Mouse (Mus musculus): Measurements from ENCODE around the gene Mta1. TPM values are rescaled to one million over a fixed set of nuclear protein-coding genes. Genes with fewer than 3 reads are reported as not detected.

Gene Mta1
- polyA plus RNA-seq, 1 experiment from 2014 or later, result 95.8 TPM

DNA sequence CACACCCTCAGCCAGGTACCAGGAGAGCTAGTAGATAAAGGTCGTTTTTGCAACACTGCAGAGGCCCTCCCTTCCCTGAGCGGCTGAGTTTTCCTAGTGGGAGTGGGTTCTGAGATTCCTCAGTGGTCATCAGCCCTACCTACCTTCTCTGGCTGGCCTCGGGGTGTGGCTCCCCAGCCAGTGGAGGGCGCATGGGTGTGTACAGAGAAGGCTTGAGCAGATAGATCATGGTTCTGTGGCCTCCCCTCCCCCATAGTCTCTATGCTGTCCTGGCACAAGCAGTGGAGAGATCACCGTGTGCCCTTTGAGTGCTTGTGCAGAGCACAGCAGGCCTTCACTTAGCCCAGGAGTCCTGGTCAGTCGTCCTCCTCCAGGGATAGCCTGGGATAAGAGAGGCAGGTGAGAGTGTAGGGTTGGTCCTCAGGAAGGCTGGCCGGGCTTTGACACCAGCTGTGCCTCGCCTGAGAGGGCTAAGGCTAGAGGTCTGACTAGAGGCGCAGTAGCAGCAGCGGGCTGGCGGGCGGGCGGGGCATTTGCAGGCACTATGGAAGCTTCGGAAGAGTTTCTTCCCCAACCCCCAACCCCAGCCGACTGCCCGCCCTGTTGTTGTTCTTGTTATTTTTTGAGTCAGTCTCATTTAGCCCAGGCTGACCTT lies 50.4 kb downstream of the Mta1 start:
- DNase-seq (ENCODE audit: low read depth, low spot score), result no peak
- ChIA-PET CTCF (no interaction called here), POLR2A (no interaction called here)
- in situ Hi-C loops (cut with MboI; ENCODE audit: low pct_unique_long_range_greater_than_20kb), result no loop called here
- no peak for TF ChIP-seq CTCF (IDR thresholded peaks at IDR 0.05)
- ATAC-seq, result no peak
- H3K27me3 ChIP-seq, result no peaks in the 10 kb centered on the region

DNA sequence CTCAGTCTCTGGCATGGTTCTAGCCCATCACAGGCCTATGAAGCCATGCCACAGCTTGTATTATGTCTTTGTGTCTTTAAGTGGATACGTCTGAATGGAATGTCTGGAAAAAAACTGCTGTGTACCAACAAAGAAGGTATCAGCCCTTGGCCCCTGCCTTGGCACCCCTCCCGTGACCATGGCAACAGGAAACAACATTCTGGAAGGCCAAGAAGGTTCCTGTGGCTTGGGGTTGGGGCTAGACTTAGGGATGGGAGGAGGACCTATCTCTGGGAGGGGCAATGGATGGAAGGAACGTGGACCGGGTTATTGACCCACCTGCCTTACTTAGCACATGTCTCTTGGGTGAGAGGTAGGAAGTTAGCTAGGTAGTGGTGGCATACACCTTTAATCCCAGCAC lies 51.3 kb downstream of the Mta1 start:
- POLR2A ChIA-PET, result no interaction called here
- CTCF ChIA-PET, result no interaction called here
- H3K27me3 ChIP-seq, result no peaks in the 10 kb centered on the region
- no peak for TF ChIP-seq CTCF (IDR thresholded peaks at IDR 0.05)
- in situ Hi-C loops (cut with MboI; ENCODE audit: low pct_unique_long_range_greater_than_20kb), result no loop called here
- ATAC-seq (no peak), DNase-seq (ENCODE audit: low read depth, low spot score) (no peak)

DNA sequence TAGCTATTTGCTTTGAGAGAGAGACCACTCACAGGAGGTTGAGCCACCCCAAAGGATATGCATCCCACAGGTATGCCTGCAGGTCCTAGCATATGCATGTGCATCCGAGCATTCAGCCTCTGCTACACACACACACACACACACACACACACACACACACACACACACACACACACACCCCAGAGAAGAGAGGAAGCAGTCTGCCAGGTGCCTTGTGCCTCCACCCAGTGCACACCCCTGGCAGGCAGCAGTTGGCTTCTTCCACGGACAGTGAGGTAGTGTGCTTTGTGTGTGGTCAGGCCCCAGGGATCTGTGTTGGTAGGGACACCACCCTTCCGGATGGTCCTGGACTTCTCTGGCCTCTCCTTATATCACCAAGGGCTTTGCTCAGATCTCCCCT lies 51.8 kb downstream of the Mta1 start:
- no peaks in the 10 kb centered on the region for H3K27me3 ChIP-seq
- no peak for DNase-seq (ENCODE audit: low read depth, low spot score)
- TF ChIP-seq CTCF (IDR thresholded peaks at IDR 0.05), result no peak
- ChIA-PET CTCF (interaction anchor here (1.7 kb wide), 1 partner anchor 9 kb away, joined by 5 read pairs; no protein-coding TSS in a partner anchor), POLR2A (interaction anchor here (1.4 kb wide), 1 partner anchor 76 kb away, joined by 3 read pairs; the partner anchor contains the start of gene Tex22)
- in situ Hi-C loops (cut with MboI; ENCODE audit: low pct_unique_long_range_greater_than_20kb), result loop anchor here (5.0 kb wide), 1 partner anchor 143 kb away; no protein-coding TSS in a partner anchor
- no peak for ATAC-seq

DNA sequence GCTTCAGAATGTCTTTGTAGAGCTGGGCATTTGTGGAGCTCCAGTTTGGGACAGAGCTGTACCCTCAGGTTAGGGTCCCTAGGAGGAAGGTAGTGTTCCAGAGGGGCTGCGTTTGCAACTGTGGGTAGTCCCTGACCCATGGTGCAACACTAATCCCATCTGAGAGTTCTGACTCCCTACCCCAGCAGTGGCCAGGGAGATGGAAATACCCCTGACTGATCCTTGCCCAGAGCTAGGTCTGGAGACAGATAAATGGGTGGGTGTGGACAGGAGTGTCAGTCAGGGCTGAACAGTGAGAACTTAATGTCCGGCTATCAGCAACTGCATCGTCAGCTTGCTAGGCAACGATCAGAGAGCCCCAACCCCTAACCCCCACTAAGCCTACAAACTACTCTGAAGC lies 52.5 kb downstream of the Mta1 start:
- no peak for ATAC-seq

DNA sequence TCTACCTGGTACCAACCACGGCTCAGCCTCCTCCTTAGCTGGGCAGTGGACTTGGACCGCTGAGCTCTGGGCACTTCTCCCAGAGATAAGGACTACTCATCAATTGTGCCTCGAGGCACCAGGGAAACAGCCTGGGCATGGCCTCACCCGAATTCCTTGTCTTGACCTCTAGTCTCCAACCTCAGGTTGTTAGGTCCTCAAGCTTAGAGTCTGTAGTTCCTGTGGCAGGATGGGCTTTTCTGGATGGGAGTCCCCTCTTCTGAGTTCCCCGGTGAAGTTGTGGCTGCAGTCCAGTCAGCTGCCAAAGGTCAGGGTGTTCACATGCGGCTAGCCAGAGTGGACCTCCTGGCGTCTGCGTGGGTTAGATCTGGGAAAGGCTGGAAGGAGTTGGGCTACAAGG lies 53.0 kb downstream of the Mta1 start:
- CTCF ChIA-PET, result interaction anchor here (1.3 to 1.7 kb wide), 2 partner anchors 10 to 37 kb away, joined by 3 to 5 read pairs; no protein-coding TSS in a partner anchor
- no peak for TF ChIP-seq CTCF (IDR thresholded peaks at IDR 0.05)
- no peak for ATAC-seq
- POLR2A ChIA-PET, result interaction anchor here (1.2 to 1.4 kb wide), 2 partner anchors 11 to 77 kb away, joined by 3 to 4 read pairs; partner anchors contain the start of gene Tex22
- DNase-seq (ENCODE audit: low read depth, low spot score), result no peak
- H3K27me3 ChIP-seq, result no peaks in the 10 kb centered on the region
- in situ Hi-C loops (cut with MboI; ENCODE audit: low pct_unique_long_range_greater_than_20kb), result loop anchor here (5.0 kb wide), 1 partner anchor 144 kb away; no protein-coding TSS in a partner anchor

More for the DNA sequence above, 52.5 kb downstream of the Mta1 start:
- no peaks in the 10 kb centered on the region for H3K27me3 ChIP-seq
- ChIA-PET POLR2A (interaction anchor here (1.2 to 1.4 kb wide), 2 partner anchors 10 to 77 kb away, joined by 3 to 4 read pairs; partner anchors contain the start of gene Tex22), CTCF (interaction anchor here (1.3 to 1.7 kb wide), 2 partner anchors 9 to 37 kb away, joined by 3 to 5 read pairs; no protein-coding TSS in a partner anchor)
- no peak for DNase-seq (ENCODE audit: low read depth, low spot score)
- in situ Hi-C loops (cut with MboI; ENCODE audit: low pct_unique_long_range_greater_than_20kb), result loop anchor here (5.0 kb wide), 1 partner anchor 143 kb away; no protein-coding TSS in a partner anchor
- no peak for TF ChIP-seq CTCF (IDR thresholded peaks at IDR 0.05)

DNA sequence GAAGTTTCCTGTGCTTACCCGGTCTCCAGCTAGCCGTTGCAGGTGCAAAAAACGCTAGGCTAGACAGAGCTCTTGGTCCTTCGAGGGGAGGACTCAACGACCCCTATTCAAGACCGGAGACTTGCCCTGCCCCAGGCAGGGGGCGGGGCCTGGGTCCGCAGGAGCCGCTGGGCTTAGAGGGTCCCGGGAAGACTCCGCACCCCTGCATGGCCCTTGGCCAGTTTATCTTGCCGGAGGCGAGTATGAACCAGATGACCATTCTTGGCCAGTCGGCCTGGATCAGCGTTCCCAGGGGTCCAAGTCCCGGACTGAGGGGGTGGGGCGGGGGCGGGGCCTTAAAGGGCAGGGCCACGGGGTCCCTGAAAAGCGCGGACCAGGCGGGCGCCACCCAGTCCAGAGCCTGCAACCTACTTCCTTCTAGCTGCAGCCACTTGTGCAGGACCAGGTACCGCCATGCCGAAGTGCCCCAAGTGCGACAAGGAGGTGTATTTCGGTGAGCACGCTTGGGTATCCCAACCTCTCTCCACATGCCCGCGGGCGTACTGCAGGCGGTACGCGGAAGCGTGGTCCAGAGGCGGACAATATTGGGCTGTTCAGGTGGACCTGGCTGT lies 53.7 kb downstream of the Mta1 start:
- POLR2A ChIA-PET, result interaction anchor here (1.2 kb wide), 1 partner anchor 11 kb away, joined by 4 read pairs; no protein-coding TSS in a partner anchor
- CTCF ChIA-PET, result interaction anchor here (1.3 to 1.7 kb wide), 2 partner anchors 11 to 36 kb away, joined by 3 to 5 read pairs; no protein-coding TSS in a partner anchor
- in situ Hi-C loops (cut with MboI; ENCODE audit: low pct_unique_long_range_greater_than_20kb), result loop anchor here (5.0 kb wide), 1 partner anchor 144 kb away; no protein-coding TSS in a partner anchor

DNA sequence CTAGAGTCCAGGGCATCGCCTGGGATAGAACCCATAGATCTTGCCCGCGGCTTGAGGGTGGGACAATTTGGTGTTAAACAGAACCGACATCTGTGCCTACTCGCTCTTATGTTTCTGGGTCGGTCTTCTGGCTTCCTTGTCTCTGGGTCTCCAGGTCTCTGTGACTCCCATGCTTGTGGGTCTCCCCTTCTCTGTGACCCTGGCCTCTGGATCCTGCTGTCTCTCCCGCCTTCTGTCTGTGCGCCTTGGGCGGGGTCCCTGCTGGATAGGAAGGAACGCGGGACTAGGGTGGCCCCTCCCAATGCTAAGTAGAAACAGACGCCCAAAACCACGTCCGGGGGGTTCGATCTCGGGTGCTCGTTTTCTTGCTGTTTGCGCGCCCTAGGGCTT lies 54.2 kb downstream of the Mta1 start:
- DNase-seq (ENCODE audit: low read depth, low spot score) (no peak), ATAC-seq (no peak)
- in situ Hi-C loops (cut with MboI; ENCODE audit: low pct_unique_long_range_greater_than_20kb), result loop anchor here (5.0 kb wide), 1 partner anchor 145 kb away; no protein-coding TSS in a partner anchor
- no peak for TF ChIP-seq CTCF (IDR thresholded peaks at IDR 0.05)
- no peaks in the 10 kb centered on the region for H3K27me3 ChIP-seq
- POLR2A ChIA-PET, result no interaction called here
- CTCF ChIA-PET, result no interaction called here

More for the DNA sequence above, 53.7 kb downstream of the Mta1 start:
- H3K27me3 ChIP-seq, result no peaks in the 10 kb centered on the region
- no peak for ATAC-seq
- no peak for DNase-seq (ENCODE audit: low read depth, low spot score)
- TF ChIP-seq CTCF (IDR thresholded peaks at IDR 0.05), result no peak

DNA sequence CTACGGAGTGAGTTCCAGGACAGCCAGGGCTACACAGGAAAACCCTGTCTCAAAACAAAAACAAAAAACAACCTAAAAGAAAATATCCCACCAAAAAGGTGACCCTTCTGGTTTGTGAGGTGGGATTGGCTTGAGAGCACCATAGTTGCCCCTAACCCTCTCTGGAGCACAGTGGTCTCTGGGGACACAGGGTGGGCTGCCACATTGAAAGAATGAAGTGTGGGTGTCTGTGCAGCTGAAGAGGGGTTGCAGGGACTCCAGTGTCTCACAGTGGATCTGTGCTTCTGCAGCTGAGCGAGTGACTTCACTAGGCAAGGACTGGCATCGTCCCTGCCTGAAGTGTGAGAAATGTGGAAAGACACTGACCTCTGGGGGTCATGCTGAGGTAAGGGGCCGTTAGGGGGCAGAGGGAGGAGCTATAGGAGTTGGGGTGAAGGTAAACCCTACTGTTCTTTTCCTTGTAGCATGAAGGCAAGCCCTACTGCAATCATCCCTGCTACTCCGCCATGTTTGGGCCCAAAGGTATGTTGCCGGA lies 55.0 kb downstream of the Mta1 start:
- TF ChIP-seq CTCF (IDR thresholded peaks at IDR 0.05), result no peak
- in situ Hi-C loops (cut with MboI; ENCODE audit: low pct_unique_long_range_greater_than_20kb), result loop anchor here (5.0 kb wide), 1 partner anchor 146 kb away; no protein-coding TSS in a partner anchor
- DNase-seq (ENCODE audit: low read depth, low spot score) (no peak), ATAC-seq (no peak)
- H3K27me3 ChIP-seq, result no peaks in the 10 kb centered on the region
- CTCF ChIA-PET, result no interaction called here
- POLR2A ChIA-PET, result no interaction called here

DNA sequence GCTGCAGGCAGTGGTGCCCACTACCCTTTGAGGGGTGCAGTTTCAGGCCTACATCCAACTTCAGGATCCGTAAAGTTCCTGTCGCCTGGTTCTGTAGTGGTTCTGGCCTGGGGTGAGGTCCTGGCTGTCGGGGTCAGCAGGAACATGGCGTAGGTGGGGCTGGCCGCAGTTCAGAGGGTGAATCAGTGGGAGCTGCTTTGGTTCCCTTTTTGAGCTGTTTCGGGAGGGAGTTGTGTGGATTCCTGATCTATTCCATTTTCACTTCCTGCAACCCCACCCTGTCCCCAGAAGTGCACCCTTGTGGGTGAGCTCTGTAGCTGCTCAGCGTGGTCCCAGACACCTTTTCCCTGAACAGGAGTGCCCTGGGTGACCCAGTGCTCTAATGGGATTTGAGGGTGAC lies 55.9 kb downstream of the Mta1 start:
- in situ Hi-C loops (cut with MboI; ENCODE audit: low pct_unique_long_range_greater_than_20kb), result loop anchor here (5.0 kb wide), 1 partner anchor 147 kb away; no protein-coding TSS in a partner anchor
- no peak for ATAC-seq
- CTCF ChIA-PET, result no interaction called here

DNA sequence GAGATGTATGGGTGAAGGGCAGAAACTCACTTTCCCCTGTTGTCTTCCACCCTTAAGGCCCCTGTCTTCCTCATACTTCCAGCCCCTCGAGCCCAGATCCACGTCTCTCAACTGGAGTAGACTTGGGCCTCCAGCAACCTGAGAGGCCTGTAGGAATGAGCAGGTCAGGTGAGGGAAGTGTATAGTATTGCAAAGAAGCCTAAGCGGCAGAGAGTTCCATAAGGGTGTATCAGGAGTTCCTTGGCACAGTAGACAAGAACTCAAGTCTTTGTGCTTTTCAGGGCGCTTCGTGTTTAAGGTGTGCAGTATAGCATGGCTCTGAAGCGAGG lies 56.6 kb downstream of the Mta1 start:
- ATAC-seq (no peak), DNase-seq (ENCODE audit: low read depth, low spot score) (no peak)
- no peak for TF ChIP-seq CTCF (IDR thresholded peaks at IDR 0.05)
- in situ Hi-C loops (cut with MboI; ENCODE audit: low pct_unique_long_range_greater_than_20kb), result loop anchor here (5.0 kb wide), 1 partner anchor 147 kb away; no protein-coding TSS in a partner anchor
- ChIA-PET CTCF (interaction anchor here (0.8 to 3.0 kb wide), 7 partner anchors 9 to 149 kb away, joined by 3 to 19 read pairs (median 3); partner anchors contain the start of gene Crip1), POLR2A (no interaction called here)
- no peaks in the 10 kb centered on the region for H3K27me3 ChIP-seq

More for the DNA sequence above, 55.9 kb downstream of the Mta1 start:
- DNase-seq (ENCODE audit: low read depth, low spot score), result no peak
- no peak for TF ChIP-seq CTCF (IDR thresholded peaks at IDR 0.05)
- POLR2A ChIA-PET, result no interaction called here
- no peaks in the 10 kb centered on the region for H3K27me3 ChIP-seq

Data from Patski (cell line).